Mouse (Mus musculus): ENCODE measurements around the gene Shank2.

- no peak for TF ChIP-seq CTCF (IDR thresholded peaks at IDR 0.05; ENCODE audit: low read depth)
- no peak for TF ChIP-seq EP300 (optimal IDR thresholded peaks at IDR 0.05)
Measured at GRCm38 (mm10) chr7:144470545-144471059, 468.9 kb downstream of the Shank2 start, which contains the start of gene Cttn.
